8 mouse cellular contexts compared by ENCODE assay signal in genomic region chr2:10284636-10285270, GRCm38 (mm10).
DNase-seq lines count a peak whose midpoint lies in the region; ATAC-seq and TF ChIP-seq lines count a peak whose summit lies in the region.

No protein-coding gene starts in this region.

- no peak overlapping the region for H3K9ac ChIP-seq in liver, embryonic 11.5 days (ENCODE audit: low read depth, low read length)
- no peak overlapping the region for H3K9ac ChIP-seq in hindbrain, embryonic 14.5 days
- H3K9ac ChIP-seq in lung, postnatal 0 days (replicated peaks; ENCODE audit: low read depth) = no peak overlapping the region

- no peaks in the 10 kb centered on the region for H3K9me3 ChIP-seq in liver, embryonic 11.5 days (ENCODE audit: control insufficient read depth, low read length)
- no peaks in the 10 kb centered on the region for H3K9me3 ChIP-seq in hindbrain, embryonic 14.5 days (ENCODE audit: control insufficient read depth, low read length)
- no peaks in the 10 kb centered on the region for H3K9me3 ChIP-seq in lung, postnatal 0 days (ENCODE audit: low read length)

- H3K27ac ChIP-seq in liver, embryonic 11.5 days (ENCODE audit: low read depth, low read length) = no peak overlapping the region
- H3K27ac ChIP-seq in hindbrain, embryonic 14.5 days = no peak overlapping the region
- no peak overlapping the region for H3K27ac ChIP-seq in lung, postnatal 0 days (ENCODE audit: low read length)

- no peak overlapping the region for H3K4me2 ChIP-seq in liver, embryonic 11.5 days
- no peak overlapping the region for H3K4me2 ChIP-seq in hindbrain, embryonic 14.5 days (replicated peaks)
- no peak overlapping the region for H3K4me2 ChIP-seq in lung, postnatal 0 days (replicated peaks; ENCODE audit: low read depth, low read length)

- H3K4me3 ChIP-seq in liver, embryonic 11.5 days (ENCODE audit: low read depth, low read length) = no peak overlapping the region
- no peak overlapping the region for H3K4me3 ChIP-seq in hindbrain, embryonic 14.5 days (replicated peaks; ENCODE audit: low read length)
- no peak overlapping the region for H3K4me3 ChIP-seq in lung, postnatal 0 days (ENCODE audit: low read depth, low read length)

- H3K4me1 ChIP-seq in liver, embryonic 11.5 days (replicated peaks; ENCODE audit: control insufficient read depth, insufficient read depth, low read length) = peaks cover 4% of the 10 kb centered on the region; the same call in 1 of the 2 replicates
- H3K4me1 ChIP-seq in hindbrain, embryonic 14.5 days (replicated peaks; ENCODE audit: control insufficient read depth, insufficient read depth, low read length) = peaks cover 7% of the 10 kb centered on the region; the same call in 1 of the 2 replicates
- H3K4me1 ChIP-seq in lung, postnatal 0 days (ENCODE audit: insufficient read depth, low read depth, low read length) = no peaks in the 10 kb centered on the region

- peak; percentile 54 for TF ChIP-seq CTCF in lung, postnatal 0 days (IDR thresholded peaks at IDR 0.05)

- no peaks in the 10 kb centered on the region for H3K36me3 ChIP-seq in liver, embryonic 11.5 days (ENCODE audit: control insufficient read depth, insufficient read depth, low read length)
- H3K36me3 ChIP-seq in hindbrain, embryonic 14.5 days (replicated peaks; ENCODE audit: control insufficient read depth, insufficient read depth) = no peaks in the 10 kb centered on the region
- no peaks in the 10 kb centered on the region for H3K36me3 ChIP-seq in lung, postnatal 0 days (ENCODE audit: insufficient read depth, low read length)

- no peak for TF ChIP-seq EP300 in lung, postnatal 0 days (IDR thresholded peaks at IDR 0.05)

- H3K27me3 ChIP-seq in liver, embryonic 11.5 days (replicated peaks; ENCODE audit: control insufficient read depth, insufficient read depth, low read length) = no peaks in the 10 kb centered on the region
- peaks cover 32% of the 10 kb centered on the region for H3K27me3 ChIP-seq in hindbrain, embryonic 14.5 days (ENCODE audit: control insufficient read depth, insufficient read depth, low read length)
- no peaks in the 10 kb centered on the region for H3K27me3 ChIP-seq in lung, postnatal 0 days (replicated peaks; ENCODE audit: insufficient read depth, low read length)

- 9% methylated on average over 10 of the region's 10 CpGs for WGBS in liver, embryonic 11.5 days
- WGBS in hindbrain, embryonic 14.5 days = 1% methylated on average over 10 of the region's 10 CpGs
- WGBS in lung, postnatal 0 days = 13% methylated on average over 10 of the region's 10 CpGs

- no peak for ATAC-seq in liver, embryonic 11.5 days (replicated peaks; ENCODE audit: low FRiP score)
- ATAC-seq in hindbrain, embryonic 14.5 days (ENCODE audit: low FRiP score) = no peak
- 0 out of 2 replicates have a peak, but pooled peaks have one; percentile 37 for ATAC-seq in lung, postnatal 0 days
- ATAC-seq in erythroid progenitor cell, adult 5-6 weeks (replicated peaks; ENCODE audit: low FRiP score, poor library complexity, severe bottlenecking) = no peak

- peak; percentile 38 for DNase-seq in liver
- no peak for DNase-seq in liver, embryonic 11.5 days (ENCODE audit: low spot score)
- DNase-seq in adrenal gland, postnatal 10 days = peak; percentile 66
- DNase-seq in forelimb bud, embryonic 11.5 days (ENCODE audit: low read depth, low spot score) = peak; percentile 43
- DNase-seq in hindbrain, embryonic 14.5 days (ENCODE audit: low spot score) = peak; percentile 35
- peak; percentile 60 for DNase-seq in lung, postnatal 0 days (ENCODE audit: low spot score)
- DNase-seq in thymus, adult 18-20 months = no peak

Comparison
In these comparisons a context has a peak if more than half of its experiments do, and no peak if none do; other contexts are left out.
1. DNase-seq: peak in liver (single experiment), adrenal gland, postnatal 10 days (single experiment), forelimb bud, embryonic 11.5 days (single experiment), hindbrain, embryonic 14.5 days (single experiment) and lung, postnatal 0 days (single experiment); none in liver, embryonic 11.5 days (single experiment) and thymus, adult 18-20 months (0 of 2).